Mouse (Mus musculus) ZHBTc4 (cell line): ENCODE results near the gene Ccdc149.

Source experiments
- DNase-seq: peaks from one replicate; pipeline ENCODE4 v3.0.0-alpha.2; 2011; ENCODE audit warnings: low read depth, low spot score

Ccdc149 gene

DNA sequence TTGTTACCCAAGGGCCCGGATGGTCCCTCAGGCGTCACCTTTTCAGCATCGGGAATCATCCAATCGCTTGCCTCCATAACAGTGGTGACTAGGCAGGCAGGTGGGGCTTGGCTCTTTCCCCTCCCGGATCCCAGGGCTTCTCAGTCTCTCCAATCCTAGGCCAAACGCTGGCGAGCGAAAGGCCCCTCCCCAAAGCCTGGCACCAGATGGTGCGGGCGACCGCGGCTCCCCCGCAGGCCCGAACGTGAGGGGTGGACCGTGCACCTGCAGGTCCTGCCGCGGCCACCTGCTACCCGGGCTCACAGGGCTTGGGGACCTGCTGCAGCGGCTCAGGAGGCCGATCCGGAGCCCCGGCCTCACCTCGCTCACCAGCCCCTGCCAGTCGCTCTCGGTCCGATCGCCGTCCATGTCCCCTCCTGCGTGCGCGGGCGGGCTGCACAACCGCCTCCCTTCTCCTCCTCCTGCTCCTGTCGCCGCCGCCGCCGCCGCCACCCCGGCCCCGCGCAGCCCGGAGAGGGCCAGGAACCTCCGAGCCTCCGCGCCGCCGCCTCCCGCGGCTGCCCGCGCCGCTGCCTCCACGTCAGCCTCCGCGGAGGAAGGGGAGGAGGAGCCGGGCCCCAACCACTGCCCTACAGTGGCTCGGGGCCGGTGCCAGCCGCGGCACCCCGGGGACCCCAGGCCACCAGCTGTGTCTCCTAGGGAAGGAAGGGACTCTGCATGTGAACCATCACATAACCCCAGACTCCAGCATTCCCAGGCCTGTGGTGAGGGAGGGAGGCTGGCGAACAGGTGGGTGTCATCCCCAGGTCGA lies at the start of gene Ccdc149:
TSS of gene Ccdc149 (minus strand) at position 531 of the 811 bp plus-strand sequence.
- DNase-seq, result peak; percentile 81

GRCm38 (mm10) chr5:52519921-52520320 lies 48.6 kb upstream of the Ccdc149 start:
- DNase-seq, result no peak

DNA sequence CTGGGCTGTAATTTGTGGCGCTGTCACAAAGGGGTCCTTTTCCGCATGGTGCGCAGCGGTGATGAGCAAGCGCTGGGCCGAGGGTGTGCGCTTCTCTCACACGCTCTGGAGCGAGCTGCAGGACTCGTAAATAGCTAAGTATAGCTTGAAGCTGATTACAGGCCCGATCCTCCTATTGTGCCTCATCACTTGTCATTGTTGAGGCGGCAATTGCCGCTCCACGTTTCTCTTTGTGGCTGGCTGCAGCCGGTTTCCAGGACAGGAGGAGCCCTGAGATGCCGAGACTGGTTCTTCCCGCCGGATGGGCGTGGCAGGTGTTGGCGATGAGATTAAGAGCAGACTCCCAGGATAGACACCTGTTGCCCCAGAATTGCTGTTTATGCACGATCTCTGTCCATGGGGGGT lies 44.8 kb upstream of the Ccdc149 start:
- peak; percentile 88 for DNase-seq

- peak; percentile 72 for DNase-seq
Measured at GRCm38 (mm10) chr5:52515246-52516021, 44.1 kb upstream of the Ccdc149 start.

- DNase-seq, result no peak
Measured at GRCm38 (mm10) chr5:52511089-52511488, 39.8 kb upstream of the Ccdc149 start.

GRCm38 (mm10) chr5:52509416-52509815 lies 38.1 kb upstream of the Ccdc149 start:
- DNase-seq, result no peak

- DNase-seq, result no peak
Measured at GRCm38 (mm10) chr5:52504666-52505065, 33.3 kb upstream of the Ccdc149 start.

DNA sequence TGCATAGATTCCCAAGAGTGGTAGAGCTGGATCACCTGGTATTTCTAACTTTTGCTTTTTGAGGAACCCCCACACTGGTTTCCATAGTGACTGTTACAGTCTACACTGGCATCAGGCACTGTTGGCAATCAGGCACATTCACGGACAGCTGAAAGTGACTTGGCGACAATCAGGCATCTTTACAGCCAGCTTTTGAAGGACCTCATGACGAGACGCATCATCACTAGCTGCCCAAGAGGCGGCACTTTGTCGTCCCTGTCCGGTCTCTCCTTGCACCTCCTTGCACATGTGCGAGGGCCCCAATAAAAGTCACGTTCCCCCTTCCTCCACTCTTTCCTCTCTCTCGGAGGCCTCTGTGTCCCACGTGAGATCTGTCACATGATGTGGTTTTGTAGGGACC lies 32.8 kb upstream of the Ccdc149 start:
- DNase-seq, result peak; percentile 18

DNA sequence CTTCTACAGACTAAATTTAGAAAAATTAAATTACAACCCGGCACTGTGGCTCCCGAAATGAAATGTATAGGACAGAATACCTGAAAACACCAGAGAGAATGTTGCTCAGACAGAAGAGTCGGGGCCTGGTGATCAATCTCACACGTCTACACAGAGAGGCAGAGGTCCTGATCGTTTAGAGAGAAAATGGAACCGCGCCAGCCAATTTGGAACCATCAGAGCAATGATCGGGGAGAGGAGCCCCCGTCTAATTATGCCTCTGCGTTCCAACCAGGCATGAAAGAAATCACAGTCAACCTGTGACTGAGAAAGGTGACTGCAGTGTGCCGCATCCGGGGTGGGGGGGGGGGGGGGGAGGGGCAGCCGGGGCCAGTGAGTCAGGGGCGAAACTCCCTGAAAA lies 24.4 kb upstream of the Ccdc149 start:
- DNase-seq, result no peak

- DNase-seq, result no peak
Measured at GRCm38 (mm10) chr5:52491496-52491895, 20.2 kb upstream of the Ccdc149 start.

DNA sequence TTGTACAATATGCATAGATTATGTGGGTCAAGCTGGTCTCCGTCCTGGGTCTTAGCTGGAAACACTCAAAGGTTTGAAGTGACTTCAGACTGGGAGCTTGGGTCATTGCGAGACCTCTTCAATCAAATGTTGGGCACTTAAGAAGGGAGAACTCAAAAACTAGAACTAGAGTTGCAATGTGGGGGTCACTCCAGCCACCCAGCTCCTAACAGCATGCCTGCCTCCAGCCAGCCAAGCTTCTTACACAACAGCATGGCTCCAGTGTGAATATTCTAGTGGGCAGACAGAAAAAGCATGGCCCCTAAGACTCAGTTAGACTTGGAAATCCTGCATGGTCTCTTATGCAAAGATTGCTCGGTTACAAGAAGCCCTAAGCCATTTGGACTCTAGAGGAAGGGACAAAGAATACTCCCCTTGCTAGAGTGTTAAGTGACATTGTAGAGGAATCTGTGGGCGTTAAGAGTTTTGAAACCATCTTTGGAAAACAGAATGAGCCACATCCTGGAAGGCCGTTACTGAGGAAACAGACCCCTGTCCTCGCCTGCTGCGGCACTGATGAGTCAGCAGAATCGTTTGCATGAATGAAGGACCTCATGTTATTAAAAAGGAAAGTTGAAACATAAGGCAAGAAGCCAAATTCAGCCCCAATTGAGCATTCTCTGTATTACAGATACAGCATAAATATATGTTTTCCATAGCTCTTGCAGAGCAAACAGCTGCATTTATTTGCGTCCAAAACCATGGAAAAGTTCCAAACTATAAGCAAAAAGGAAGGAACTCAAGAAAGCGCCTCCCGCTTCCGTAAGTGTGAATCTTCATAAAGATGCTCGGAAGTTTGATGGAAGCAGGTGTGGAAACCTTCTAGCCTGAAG lies 16.5 kb upstream of the Ccdc149 start:
- DNase-seq, result no peak

GRCm38 (mm10) chr5:52476826-52477225 lies 5.5 kb upstream of the Ccdc149 start:
- DNase-seq, result no peak

GRCm38 (mm10) chr5:52476292-52476701 lies 5.0 kb upstream of the Ccdc149 start:
- DNase-seq, result peak; percentile 86

GRCm38 (mm10) chr5:52473988-52474387 lies 2.7 kb upstream of the Ccdc149 start:
- DNase-seq, result no peak

GRCm38 (mm10) chr5:52470551-52470950 lies 770 bp downstream of the Ccdc149 start:
- DNase-seq, result no peak

DNA sequence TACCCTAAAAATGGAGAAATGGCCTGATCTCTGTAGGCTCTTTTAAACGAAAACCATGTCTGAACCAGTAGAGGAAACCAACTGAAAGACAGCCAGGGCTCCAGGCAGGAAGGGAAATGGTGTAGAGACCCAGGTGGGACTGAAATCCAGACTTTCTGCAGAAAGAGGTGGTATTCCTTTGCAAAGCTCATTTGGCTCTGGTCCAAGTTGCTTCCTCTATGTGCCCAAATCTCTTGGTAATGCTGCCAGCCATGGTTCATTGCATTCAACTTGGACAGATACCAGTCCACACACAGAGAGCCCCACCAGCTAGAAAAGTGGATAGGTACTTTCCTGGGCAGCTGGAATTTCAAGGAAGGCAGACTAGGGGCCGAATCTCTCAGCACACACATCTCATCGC lies 3.5 kb downstream of the Ccdc149 start:
- DNase-seq, result no peak

DNA sequence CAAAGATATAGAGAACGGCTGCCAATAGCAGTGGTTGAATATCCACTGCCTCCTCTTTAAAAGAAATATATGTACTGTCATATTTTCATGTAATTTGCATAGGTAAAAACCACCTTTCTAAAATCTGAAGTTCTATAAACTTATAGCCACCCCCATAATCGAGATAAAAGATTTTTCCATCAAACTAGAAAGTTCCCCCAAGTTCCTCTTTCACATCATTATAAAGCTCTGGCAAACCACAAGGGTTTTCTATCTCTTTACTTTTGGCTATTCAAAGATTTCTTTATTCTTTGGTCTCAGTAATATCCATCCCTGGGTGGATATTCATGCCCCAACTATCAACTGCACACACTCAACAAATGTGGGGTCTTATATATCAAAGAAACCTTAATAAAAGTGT lies 8.9 kb downstream of the Ccdc149 start:
- no peak for DNase-seq

DNA sequence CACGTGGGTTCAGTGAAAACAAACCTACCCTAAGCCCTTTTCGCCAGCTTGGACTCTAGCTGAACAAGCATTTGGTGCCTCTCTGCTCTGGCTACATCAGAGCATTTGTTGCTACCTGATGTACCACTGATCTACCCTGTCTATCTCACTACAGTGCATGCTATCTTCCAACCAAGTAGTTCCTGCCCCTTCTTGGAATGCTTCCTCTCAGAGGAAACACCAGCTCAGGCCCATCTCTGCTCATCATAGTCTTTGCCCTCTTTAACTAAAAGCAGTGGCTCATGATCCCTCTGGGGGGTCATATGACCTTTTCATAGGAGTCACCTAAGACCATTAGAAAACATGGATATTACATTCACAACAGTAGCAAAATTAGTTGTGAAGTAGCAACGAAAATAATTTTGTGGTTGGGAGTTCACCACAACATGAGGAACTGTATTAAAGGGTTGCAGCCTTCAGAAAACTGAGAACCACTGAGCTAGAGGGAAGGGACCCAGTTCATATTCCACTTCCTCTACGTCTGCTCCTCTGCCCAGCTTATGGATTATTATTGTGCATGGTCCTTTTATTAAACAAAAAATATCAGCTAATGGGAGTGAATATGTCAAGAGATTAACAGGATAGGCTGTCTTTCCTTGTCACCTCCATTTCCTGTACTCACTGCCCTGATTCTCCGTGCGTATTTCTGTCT lies 9.7 kb downstream of the Ccdc149 start:
- no peak for DNase-seq

- DNase-seq, result no peak
Measured at GRCm38 (mm10) chr5:52459308-52459707, 12.0 kb downstream of the Ccdc149 start.

GRCm38 (mm10) chr5:52457154-52457553 lies 14.2 kb downstream of the Ccdc149 start:
- DNase-seq, result no peak

- DNase-seq, result no peak
Measured at GRCm38 (mm10) chr5:52450821-52451220, 20.5 kb downstream of the Ccdc149 start.
